Mouse (Mus musculus) spleen, adult 12 weeks (tissue): ENCODE measurements around the gene Dync1i1.

Experiments
- DNase-seq: peaks from one replicate; pipeline ENCODE4 v3.0.0; 2022; ENCODE audit warnings: low spot score

The Dync1i1 gene

DNA sequence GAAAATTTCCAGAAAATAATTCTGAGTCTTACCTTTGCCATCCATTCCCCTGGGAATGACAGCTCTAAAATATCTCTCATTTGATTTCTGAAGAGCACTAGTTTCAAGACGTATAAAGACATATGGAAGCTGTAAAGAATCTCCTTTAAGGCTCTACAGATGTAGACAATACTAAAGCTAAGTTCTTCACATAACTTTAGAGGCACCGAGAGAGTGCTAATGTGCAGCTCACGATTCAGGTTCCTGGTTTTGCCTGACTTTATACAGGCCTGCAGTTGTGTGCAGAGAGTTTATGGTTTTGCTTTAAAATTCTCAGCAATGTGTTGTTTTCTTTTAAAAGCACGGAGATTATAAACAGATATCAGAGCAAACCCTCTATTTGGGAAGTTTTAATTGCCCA, 242.1 kb downstream of the Dync1i1 start:
- DNase-seq, result no peak

GRCm38 (mm10) chr6:5969613-5970012, 244.2 kb downstream of the Dync1i1 start:
- no peak for DNase-seq

DNA sequence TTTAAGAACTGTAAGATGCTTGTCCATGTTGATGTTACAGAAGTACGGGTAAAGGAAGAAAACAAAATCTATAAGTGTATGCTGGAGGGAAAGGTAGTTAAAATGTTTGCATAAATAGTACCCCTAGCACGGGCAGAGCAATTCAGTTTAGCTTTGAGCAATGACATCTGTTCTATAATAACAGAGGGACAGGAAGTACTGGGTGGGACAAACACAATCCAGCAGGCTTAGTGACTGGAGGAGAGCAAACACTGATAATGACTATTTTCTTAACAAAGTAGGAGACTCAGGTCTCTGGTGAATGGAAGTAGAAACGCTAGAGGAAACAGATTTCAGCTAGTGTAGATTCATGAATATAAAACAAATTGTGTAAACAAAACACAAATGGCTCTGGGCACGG, 250.8 kb downstream of the Dync1i1 start:
- no peak for DNase-seq

DNA sequence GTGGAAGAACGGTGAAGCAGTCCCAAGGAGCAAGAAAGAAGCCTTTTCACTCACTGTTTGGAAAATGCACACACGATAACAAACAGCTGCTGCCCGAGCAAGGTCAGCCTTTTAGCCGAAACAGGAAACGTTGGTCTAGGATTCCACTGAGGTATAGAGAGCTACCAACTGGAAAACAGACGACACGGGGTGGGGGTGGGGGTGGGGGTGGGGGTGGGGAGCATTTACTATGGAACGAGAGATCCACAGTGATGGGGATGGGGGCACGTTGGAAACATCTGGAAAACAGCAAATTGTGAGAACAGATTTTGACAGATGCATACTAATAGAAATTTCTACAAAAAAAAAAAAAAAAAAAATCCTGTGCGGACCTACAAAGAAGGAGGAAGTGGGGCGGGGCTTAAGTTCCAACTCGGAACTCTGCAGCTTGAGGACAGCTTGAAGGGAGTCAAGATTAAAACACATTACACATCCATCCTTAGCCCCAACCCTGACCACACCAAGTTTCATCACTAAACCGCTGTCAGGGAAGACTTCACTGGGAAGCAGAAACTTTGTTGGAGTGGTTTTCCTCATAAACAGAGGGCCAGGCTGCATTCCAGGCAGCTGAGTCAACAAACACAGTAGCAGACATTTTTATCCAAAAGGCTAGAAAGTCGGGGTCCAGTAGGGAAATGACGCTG, 251.9 kb downstream of the Dync1i1 start:
- no peak for DNase-seq

DNA sequence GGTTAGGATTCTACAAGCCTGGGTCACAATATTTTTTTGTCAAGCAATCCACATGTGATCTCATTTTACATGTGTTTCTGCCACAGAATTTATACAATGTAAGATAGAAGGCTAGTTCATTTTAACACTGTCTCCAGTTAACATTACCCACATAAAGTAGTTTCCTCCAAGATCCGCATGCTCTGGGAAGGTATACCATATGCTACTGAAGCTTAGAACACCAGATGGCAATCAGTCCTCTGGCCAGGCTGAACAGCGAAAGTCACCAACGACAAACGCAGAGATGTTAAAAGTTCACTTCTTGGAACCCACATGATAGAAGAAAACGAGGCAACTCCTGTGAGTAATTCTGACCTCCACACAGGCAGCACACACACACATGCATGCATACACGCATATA, 265.8 kb downstream of the Dync1i1 start:
- DNase-seq, result no peak

- no peak for DNase-seq
Measured at GRCm38 (mm10) chr6:5991817-5992755, 266.6 kb downstream of the Dync1i1 start.

- DNase-seq, result no peak
Measured at GRCm38 (mm10) chr6:5993056-5993455, 267.6 kb downstream of the Dync1i1 start.

- DNase-seq, result no peak
Measured at GRCm38 (mm10) chr6:5997535-5997934, 272.1 kb downstream of the Dync1i1 start.

- DNase-seq, result no peak
Measured at GRCm38 (mm10) chr6:6002061-6002460, 276.6 kb downstream of the Dync1i1 start.

GRCm38 (mm10) chr6:6004756-6005485, 279.5 kb downstream of the Dync1i1 start:
- no peak for DNase-seq

DNA sequence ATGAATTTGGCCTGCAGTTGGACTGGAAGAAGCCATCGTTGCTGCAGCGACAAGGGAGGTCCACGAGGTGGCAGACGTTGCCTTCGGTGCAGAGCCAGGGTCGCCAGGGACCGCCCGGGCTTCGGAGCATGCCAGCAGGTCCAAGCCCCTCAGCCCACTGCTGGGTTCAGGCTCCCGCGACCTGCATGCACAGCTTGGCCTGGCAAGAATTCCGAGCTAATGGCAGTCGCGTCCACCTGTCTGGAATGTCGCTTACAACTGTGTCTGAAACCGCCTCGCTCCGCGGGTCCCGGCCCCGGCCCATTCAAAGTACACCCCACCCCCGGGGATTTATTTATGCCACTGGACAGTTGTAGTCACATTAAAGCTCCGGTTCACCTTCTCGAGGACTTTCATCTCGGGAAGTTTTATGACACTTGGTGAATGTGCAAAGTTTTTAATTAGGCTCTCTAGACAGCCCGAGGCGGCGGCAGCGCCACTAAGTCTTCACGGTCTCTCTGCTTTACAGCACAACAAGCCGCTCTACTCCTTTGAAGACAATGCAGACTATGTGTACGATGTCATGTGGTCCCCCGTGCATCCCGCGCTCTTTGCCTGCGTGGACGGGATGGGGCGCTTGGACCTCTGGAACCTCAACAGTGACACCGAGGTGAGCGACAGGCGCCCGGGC, 280.5 kb downstream of the Dync1i1 start:
- DNase-seq, result no peak

DNA sequence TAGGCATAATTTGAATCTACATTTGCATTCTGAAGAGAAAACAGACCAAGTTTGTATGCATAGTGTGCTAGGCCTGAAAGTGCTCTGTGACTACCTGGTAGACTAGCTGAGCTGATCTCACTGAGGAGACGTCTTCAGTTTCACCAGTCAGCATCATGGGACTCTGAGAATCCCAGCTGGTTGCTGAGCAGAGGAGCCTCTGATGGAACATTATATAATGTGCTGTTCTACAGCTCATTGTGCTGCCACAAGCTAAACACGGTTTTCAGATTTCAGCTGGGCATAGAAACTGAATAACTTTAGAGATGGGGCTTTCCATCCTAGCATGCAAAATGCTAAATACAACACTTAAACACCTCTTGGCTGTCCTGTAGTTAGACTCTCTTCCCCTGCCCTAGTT, 285.9 kb downstream of the Dync1i1 start:
- DNase-seq, result no peak

DNA sequence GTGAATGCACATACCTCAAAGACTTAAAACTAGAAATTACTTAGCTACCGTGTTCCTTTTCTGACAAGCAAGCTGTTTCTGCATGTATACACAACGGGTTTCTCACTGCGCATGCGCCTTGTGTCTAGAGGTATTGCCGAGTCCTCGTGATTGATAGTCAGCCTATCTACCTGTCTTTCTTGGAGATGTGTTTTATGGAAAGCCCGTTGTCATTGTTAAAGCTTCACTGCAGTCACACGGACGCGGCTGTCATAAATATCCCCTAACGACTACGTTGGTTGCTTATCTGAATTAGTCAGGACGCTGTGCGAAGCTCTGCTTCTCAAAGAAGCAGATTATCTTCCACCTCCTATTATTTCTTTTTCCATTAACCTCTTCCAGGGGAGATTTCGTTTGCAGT, 290.2 kb downstream of the Dync1i1 start:
- DNase-seq, result no peak

DNA sequence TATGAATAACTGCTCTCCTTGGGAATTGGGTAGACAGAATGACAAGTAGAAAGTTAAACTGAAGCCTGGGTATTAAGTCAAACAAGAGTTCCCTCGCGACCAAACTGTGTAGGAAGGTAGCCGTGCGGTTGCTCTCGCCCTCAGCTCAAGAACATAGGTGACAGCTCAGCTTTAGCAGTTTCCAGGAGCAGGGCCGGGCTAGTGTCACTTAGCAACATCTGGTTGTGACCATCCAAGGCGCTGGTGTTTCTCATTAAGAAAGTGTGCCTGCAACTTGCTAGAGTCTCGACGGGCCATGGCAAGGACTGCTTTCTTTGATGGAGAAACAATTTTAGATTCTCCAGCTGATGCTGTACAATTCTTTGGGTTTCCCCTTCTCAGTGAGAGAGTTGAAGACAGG, 291.5 kb downstream of the Dync1i1 start:
- no peak for DNase-seq

- no peak for DNase-seq
Measured at GRCm38 (mm10) chr6:6023976-6024375, 298.5 kb downstream of the Dync1i1 start.

DNA sequence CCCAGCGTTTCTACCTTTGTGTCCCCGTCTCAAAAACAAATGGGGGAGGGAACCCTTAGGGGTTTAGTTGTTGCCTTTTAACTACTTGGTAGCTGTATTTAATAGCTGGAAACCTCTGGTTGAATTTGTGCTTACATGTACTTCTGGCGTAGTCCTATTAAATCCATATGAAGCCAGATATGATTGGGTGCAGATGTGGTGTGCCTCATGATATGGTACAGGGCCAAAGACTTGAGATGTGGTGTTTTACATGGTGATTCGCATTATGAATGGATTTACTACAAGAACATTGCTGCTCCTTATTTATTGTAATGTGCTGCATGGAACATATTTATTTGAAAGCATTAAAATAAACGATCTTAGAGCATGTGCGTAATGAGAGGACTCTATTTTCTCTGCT, 302.2 kb downstream of the Dync1i1 start:
- no peak for DNase-seq

DNA sequence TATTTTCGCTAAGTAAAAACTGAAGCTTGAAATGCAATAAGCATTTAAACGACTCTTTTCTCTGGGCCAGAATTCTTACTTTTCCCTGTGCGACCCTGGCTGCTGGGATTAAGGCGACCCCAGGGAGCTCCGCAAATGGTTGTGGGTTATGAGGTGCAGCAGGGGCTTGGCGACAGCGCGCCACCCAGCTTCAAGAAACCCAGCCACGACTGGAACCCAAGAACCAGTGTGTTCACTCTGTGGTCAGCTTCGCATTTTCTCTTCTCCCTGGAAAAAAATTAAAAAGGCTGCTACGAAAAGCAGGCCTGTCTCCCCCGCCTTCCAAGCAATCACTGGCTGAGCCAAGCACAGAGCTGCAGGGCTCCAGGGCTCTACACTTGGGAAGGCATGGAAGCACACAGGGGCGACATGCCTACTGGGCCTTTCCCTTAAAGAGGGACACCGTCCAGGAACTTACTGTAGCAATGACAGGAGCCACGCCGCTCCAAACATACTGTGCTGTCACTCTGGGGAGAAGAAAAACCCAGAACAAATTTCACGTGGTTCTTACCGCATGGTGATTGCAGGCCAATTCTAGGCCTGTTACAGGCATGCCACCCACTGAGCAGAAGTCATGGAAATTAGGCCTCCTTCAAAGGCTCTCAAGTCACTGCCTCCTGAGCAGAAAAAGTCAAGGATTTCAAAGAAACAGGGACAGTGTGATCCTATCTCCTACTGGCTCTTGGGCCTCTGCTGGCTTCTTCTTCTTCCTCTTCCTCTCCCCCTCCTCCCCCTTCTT, 313.5 kb downstream of the Dync1i1 start:
- no peak for DNase-seq

DNA sequence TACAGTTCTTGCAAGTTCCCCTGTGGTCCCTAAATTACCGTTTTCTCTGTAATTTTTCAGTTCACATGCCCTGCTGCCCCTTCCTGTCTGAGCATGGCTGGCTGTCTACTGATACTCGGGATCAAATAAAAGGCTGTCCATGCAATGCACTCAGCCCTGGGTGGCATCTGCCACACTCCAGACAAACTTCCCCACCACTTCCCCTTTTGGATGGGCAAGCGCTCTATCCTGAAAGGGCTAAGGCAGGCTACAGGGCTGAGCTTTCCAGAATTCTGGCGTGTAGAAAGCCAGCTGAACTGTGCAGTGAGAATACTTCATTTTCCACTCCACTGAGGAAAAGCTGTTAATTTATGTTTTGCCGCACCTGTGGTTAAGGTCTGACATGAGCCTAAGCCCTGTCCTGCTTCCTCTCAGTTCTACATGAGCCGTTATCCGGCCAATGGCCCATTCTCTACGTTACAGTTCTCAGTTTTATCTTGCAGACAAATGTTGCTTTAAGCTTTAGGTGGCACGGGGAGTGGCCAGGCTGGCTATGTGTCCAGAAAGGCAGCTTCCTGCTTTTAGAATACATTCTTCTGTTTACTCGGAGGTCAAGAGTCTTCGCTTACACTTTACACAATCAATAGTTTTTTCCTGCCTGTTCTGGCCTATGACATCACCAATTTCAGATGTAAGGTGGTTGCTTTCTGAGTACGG, 321.4 kb downstream of the Dync1i1 start:
- DNase-seq, result no peak

DNA sequence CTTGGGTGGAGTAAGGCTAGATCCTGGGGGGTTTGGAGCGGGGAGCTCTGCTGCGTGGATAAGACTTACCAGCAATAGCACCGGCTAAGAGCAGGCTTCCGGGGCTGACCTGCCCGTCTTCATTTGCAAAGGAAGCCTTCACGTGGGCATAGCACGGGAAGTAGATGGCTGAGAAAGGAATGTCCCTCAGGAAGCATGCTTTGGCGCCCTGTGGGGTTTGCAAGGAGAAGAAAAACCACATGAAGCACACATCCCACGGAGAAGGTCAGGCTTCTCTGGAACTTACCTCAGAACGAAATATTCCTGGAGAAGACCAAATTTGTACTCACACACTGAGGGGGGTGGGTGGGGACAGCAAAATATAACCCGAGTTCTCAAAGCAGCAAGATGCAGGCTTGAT, 327.3 kb downstream of the Dync1i1 start:
- no peak for DNase-seq

GRCm38 (mm10) chr6:6053946-6054345, 328.5 kb downstream of the Dync1i1 start:
- DNase-seq, result no peak

- DNase-seq, result no peak
Measured at GRCm38 (mm10) chr6:6058548-6058947, 333.1 kb downstream of the Dync1i1 start.
